Mouse (Mus musculus) ES-Bruce4 (cell line): ENCODE measurements at regions not wholly inside any gene's neighbourhood (a gene's known extent, or its start where the extent isn't known, plus 50 kb on each side); places are given as distances from the start of the nearest gene placed in this dataset.

Experiments
- CTCF ChIP-seq: IDR thresholded peaks from one replicate; pipeline ENCODE4 v1.8.1; 2011; ENCODE audit warnings: low read depth, low read length
- EP300 ChIP-seq: IDR thresholded peaks from 2 replicates; pipeline ENCODE4 v1.6.1; 2011; ENCODE audit warnings: low read depth, low read length; ENCODE audit not compliant: insufficient read depth

DNA sequence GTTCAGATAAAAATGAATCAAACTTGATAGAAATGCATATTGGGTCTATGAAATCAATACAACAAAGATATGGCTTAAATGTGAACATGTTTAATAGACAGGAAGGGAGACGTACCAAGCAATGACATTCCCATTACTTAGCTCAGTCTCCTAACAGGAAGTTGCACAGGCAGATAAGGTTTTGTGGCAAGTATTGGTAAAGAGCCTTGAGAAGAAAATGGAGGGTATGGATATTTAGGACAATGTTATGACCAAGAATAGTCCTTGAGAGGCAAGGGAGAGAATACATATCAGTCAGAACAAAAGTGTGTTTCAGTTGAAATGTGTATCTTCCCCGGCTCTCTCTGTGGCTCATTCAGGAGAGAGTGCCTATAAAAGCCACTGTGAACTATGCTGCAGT, 60.7 kb upstream of the Tab2 start:
- TF ChIP-seq CTCF (no peak), EP300 (no peak)
